In genomic region chr12:84851403-84852040, GRCm38 (mm10) we compare ENCODE assay signal across 13 mouse cellular contexts. TPM values are rescaled to one million over a fixed set of nuclear protein-coding genes. Genes with fewer than 3 reads are reported as not detected.
DNase-seq lines count a peak whose midpoint lies in the region; ATAC-seq and TF ChIP-seq lines count a peak whose summit lies in the region.
"Had no signal": no experiment of that assay in that cellular context is flagged by ENCODE, and none has a peak within 500 bp of the region (broad histone marks: within the 10 kb centered on the region; RNA-seq: fewer than 3 reads in every experiment).

No protein-coding gene starts in this region.

- H3K4me2 ChIP-seq in kidney, postnatal 0 days (ENCODE audit: low read length): no peak overlapping the region
- no peak overlapping the region for H3K4me2 ChIP-seq in lung, embryonic 16.5 days (ENCODE audit: low read depth, low read length)
- H3K4me2 ChIP-seq: embryonic facial prominence, embryonic 15.5 days; hindbrain, embryonic 14.5 days; limb, embryonic 13.5 days had no signal

- no peak for TF ChIP-seq CTCF in kidney, postnatal 0 days (IDR thresholded peaks at IDR 0.05; ENCODE audit: low read depth)

- peaks cover 11% of the 10 kb centered on the region for H3K4me1 ChIP-seq in kidney, postnatal 0 days (replicated peaks; ENCODE audit: insufficient read depth, low read length)
- H3K4me1 ChIP-seq in lung, embryonic 16.5 days (replicated peaks; ENCODE audit: control insufficient read depth, insufficient read depth, low read length): peaks cover 19% of the 10 kb centered on the region

- no peak overlapping the region for H3K27ac ChIP-seq in kidney, postnatal 0 days
- no peak overlapping the region for H3K27ac ChIP-seq in lung, embryonic 16.5 days (ENCODE audit: low read length)
- H3K27ac ChIP-seq: embryonic facial prominence, embryonic 15.5 days; hindbrain, embryonic 14.5 days; midbrain, embryonic 10.5 days had no signal

- no peak overlapping the region for H3K9ac ChIP-seq in kidney, postnatal 0 days (ENCODE audit: low read depth, low read length)
- H3K9ac ChIP-seq in lung, embryonic 16.5 days (ENCODE audit: low read length): no peak overlapping the region
- H3K9ac ChIP-seq: embryonic facial prominence, embryonic 15.5 days; hindbrain, embryonic 14.5 days; limb, embryonic 13.5 days had no signal

- no peak overlapping the region for H3K4me3 ChIP-seq in kidney, postnatal 0 days (replicated peaks; ENCODE audit: low read depth, low read length)
- H3K4me3 ChIP-seq in lung, embryonic 16.5 days (ENCODE audit: low read length): no peak overlapping the region
- H3K4me3 ChIP-seq: embryonic facial prominence, embryonic 15.5 days; limb, embryonic 13.5 days; midbrain, embryonic 10.5 days had no signal

- peak; percentile 36 for DNase-seq in kidney, postnatal 0 days (ENCODE audit: low spot score)
- no peak for DNase-seq in kidney, adult 9 months
- DNase-seq in Muller cell, postnatal 12 days (ENCODE audit: inconsistent ontology term): peak; percentile 52
- peak; percentile 47 for DNase-seq in gastrocnemius, postnatal 25 days
- DNase-seq in right cerebral cortex, postnatal 10 days (ENCODE audit: low spot score in 2 of 2): no peak
- DNase-seq in adrenal gland, postnatal 36 days: no peak
- DNase-seq: right cerebral cortex, adult 18-20 months; thymus, postnatal 14 days had no signal

- H3K27me3 ChIP-seq in kidney, postnatal 0 days (ENCODE audit: insufficient read depth, low read length): no peaks in the 10 kb centered on the region
- H3K27me3 ChIP-seq in lung, embryonic 16.5 days (ENCODE audit: control insufficient read depth, insufficient read depth, low read depth, low read length): no peaks in the 10 kb centered on the region
- H3K27me3 ChIP-seq: embryonic facial prominence, embryonic 15.5 days had no signal

- H3K36me3 ChIP-seq in kidney, postnatal 0 days (ENCODE audit: insufficient read depth, low read length): no peaks in the 10 kb centered on the region
- no peaks in the 10 kb centered on the region for H3K36me3 ChIP-seq in lung, embryonic 16.5 days (ENCODE audit: control insufficient read depth, insufficient read depth, low read length)
- H3K36me3 ChIP-seq: embryonic facial prominence, embryonic 15.5 days; limb, embryonic 13.5 days; midbrain, embryonic 10.5 days had no signal

- WGBS in kidney, postnatal 0 days: 34% methylated on average over 11 of the region's 11 CpGs
- WGBS in lung, embryonic 16.5 days: 45% methylated on average over 11 of the region's 11 CpGs

- ATAC-seq in kidney, postnatal 0 days (replicated peaks; ENCODE audit: low FRiP score, low read depth): no peak
- ATAC-seq in lung, embryonic 16.5 days (ENCODE audit: low read depth): peak; percentile 53

- no peaks in the 10 kb centered on the region for H3K9me3 ChIP-seq in kidney, postnatal 0 days (replicated peaks; ENCODE audit: low read length)
- no peaks in the 10 kb centered on the region for H3K9me3 ChIP-seq in lung, embryonic 16.5 days (ENCODE audit: control insufficient read depth, low read length)
- H3K9me3 ChIP-seq: embryonic facial prominence, embryonic 15.5 days; limb, embryonic 13.5 days; midbrain, embryonic 10.5 days had no signal

RNA-seq across cellular contexts. Expression of gene Ltbp2, which starts 24.8 kb away (rescaled TPM):
- 0.14 and 0.64 TPM in 2 replicates for polyA plus RNA-seq in kidney, postnatal 0 days (2015; fragmentation: Nextera tagmentation; extraction: Ambion mirVana)
- total RNA-seq in gastrocnemius, postnatal 25 days (2021): 1 to 10 TPM; 1.3 to 1.6 TPM
- 18.6 and 19.8 TPM in 2 replicates for polyA plus RNA-seq in lung, embryonic 16.5 days (2015; fragmentation: Nextera tagmentation; extraction: Ambion mirVana)
- 1 to 10 TPM; 6.5 to 6.6 TPM for total RNA-seq in adrenal gland, postnatal 36 days (2021)

Comparison
In these comparisons a context has a peak if more than half of its experiments do, and no peak if none do; other contexts are left out.
1. DNase-seq: peak in kidney, postnatal 0 days (single experiment), Muller cell, postnatal 12 days (single experiment) and gastrocnemius, postnatal 25 days (single experiment); none in kidney, adult 9 months (single experiment), right cerebral cortex, postnatal 10 days (0 of 2) and adrenal gland, postnatal 36 days (0 of 2).